Mouse (Mus musculus): ENCODE data around the gene Cckar.
"Not testable (repeated sequence)": the region's sequence is repeated elsewhere in the genome, so short reads cannot be mapped to it uniquely, and the experiment has no call there.

The Cckar gene

DNA sequence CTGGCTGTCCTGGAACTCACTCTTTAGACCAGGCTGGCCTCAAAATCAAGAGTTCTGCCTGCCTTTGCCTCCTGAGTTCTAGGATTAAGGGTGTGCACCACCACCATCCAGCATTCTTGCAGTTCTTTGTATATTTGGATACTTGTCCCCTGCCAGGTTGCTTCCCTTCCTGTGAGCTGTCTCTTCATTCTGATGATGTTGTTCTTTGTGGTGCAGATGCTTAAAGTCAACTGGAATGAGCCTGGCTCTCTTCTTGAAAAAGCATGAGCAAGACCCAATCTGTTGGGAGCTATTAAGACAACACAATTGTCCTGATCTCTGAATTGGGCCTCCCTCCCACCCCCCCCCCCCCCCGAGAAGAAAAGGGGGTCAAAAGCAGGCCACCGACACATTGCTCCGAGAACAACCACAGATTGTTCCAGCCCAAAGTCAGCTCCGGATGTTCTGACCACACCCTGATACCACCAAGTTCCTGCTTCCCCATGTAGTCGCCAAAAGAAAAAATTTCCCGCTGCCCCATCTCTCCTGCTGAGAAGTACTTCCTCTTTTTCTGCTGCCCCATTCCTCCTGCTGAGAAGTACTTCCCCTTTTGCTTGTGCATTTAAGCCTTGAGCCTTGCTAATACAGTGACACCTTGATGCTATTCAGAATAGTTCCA lies 33.9 kb downstream of the Cckar start:
- DNase-seq (ENCODE audit: low spot score in 2 of 2): not testable (repeated sequence)

DNA sequence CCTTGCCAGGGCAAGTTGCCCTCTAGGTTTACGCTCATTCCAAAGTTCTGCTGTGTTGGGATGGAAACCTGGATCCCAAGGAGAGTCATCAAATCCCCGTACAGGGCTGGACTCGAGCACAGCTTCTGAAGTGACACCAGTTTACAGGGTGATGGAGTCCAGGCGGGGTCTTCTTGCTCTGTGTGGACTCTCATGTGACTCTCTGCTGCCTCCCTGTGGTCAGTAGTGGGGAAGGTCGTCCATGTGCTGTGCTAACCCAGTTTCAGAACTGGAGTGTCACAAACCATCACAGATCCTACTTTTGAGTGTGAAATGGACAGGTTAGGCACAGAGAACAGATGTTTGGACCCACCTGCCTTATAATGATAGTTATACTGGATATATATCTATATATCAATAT lies 35.2 kb downstream of the Cckar start:
- DNase-seq (ENCODE audit: low spot score in 2 of 2): peak; percentile 17 to 63

DNA sequence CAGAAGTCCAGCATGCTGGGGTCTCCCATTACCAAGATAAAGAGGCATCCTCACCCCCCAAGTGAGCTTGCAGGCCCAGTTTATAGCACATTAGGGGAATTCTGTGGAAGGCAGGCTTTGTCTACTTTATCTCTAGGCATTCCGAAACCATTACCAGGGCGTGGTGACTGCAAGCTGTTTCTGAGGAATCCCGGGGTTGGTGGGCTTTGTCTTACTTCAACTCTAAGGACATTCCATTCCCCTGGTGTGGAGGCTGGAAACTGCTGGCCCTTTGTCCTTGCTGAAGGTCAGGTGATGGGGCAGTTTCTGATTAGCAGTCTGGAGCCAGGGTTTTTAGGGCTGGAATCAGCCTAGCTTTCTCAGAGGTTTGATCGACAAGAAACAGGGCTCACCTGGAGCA lies 36.0 kb downstream of the Cckar start:
- no peak for DNase-seq (ENCODE audit: low spot score in 2 of 2)

DNA sequence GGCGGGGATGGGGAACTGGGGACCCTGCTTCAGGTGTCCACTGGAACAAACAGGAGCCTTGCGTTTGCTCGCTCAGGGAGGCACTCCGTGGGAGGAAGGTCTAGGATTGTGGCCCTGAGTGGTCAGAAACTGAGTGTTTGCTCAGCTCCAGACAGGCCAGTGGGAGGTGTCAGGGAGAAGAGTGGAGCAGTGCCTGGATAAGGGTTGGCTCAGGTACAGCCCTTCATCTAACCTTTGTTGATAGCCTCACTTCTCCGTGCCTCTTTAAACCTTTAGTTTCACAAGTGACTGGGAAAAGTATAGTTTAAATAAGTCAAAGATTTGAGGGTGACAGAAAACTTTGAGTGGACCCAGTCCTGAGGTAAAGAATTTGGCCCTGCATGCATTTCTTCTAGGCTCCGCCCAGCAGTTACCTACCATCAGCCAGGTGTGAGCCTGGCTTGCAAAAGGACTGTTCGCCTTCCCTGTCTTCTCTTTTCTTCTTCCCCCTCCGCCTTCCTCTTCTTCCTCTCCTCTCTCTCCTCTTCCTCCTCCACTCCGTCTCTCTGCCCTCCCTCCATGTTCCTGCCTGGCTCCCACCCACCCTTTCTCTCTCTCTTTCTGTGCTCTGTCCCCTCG lies 37.1 kb downstream of the Cckar start:
- no peak for DNase-seq (ENCODE audit: low spot score in 2 of 2)

DNA sequence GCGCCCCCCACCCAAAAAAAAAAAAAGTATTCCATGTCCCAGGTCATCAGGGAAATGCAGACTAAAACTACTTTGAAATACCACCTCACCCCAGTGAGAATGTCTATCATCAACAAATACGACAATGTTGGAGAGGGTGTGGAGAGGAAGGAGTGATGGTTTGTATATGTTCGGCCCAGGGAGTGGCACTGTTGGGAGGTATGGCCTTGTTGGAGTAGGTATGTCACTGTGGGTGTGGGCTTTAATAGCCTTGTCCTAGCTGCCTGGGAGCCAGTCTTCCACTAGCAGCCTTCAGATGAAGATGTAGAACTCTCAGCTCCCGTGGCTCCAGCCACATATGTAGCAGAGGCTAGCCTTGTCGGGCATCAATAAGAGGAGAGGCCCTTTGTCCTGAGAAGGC lies 39.5 kb downstream of the Cckar start:
- no peak for DNase-seq (ENCODE audit: low spot score in 2 of 2)

DNA sequence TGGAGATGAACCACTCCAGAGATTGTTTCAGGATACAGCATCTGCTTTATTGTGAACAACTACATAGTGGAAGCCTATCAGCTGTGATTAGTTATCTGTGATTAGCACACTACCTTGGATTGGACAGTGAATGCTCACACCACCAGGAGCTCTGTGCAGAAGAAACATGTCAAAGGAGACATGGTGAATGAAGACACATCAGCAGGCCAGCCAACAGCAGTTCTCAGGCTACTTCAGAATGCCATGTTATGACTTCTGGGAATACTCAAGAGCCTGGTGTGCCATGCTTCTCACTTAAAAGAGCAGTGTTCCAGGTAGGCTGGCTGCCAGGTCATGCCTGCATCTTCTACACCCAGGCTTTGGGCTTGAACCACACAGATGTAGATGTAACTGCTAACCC lies 43.8 kb downstream of the Cckar start:
- DNase-seq (ENCODE audit: low spot score in 2 of 2): no peak

DNA sequence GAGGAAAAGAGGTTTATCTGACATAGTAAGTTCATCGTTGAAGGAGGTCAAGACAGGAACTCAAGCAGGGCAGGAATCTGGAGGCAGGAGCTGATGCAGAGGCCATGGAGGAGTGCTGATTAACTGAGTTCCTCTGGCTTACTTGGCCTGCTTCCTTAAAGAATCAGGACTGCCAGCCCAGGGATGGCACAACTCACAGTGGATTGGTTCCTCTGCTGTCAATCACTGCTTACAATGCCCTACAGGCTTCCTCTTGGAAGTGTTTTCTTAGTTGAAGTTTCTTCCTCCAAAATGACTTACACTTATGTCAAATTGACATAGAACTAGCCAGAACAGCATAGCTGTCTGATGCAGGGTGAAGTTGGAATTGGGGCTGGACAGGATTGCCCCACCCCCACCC lies 45.1 kb downstream of the Cckar start:
- DNase-seq (ENCODE audit: low spot score in 2 of 2): no peak

DNA sequence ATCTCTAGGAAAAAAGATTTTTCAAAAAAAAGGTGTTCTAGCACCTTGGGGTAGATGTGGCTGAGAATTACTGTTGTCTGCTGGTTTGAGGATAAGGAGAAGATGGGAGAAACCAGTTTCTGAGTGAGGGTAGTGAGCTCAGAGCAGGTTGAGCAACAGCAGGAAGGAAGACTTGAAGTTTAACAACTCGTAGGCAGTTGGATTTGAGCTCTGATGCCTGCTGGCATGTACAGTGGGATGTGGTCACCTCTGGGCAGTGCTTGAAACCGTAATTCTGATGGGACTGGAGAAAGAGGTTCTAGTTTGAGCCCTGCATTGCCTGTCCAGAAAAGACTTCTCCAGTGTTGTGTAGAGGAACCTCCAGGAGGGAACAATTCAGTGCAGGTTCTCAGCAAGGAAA lies 46.0 kb downstream of the Cckar start:
- no peak for DNase-seq (ENCODE audit: low spot score in 2 of 2)

DNA sequence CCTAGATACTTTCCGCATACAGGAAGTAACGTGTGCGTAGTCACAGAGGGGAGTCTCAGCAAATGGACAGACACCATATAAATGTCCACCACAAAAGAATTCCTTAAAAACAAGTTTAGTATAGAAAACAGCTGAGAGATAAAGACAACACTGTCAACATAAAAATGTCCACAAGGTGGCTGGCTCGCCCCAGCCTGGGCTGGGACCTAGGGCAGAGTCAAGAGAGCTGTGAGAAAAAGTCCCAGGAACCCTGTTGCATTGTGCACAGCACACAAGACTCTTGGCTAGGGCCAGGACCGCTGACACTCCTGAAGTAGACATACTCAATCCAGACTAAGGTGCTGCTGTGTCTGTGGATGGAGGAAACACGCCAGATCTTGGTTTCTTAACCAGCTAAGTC lies 49.6 kb downstream of the Cckar start:
- DNase-seq (ENCODE audit: low spot score in 2 of 2): peak in 1 of 2 experiments; percentile 16

DNA sequence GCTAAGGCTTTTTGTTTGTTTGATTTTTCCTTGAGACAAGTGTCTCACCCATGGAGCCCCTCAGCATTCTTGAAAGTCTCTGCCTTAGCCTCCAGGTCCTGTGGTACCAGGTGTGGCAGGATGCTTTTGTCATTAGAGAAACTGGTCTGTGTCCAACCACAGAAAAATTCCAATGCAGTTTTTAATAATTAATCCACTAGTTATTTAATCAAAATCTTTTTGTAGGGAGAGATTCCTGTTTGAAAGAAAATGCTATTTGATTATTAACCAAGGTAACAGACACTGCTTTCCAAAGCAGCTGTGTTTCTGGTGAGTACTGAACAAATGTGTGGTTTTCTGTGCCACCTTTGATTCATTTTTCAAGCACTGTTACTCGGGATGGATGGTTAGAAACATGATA lies 50.9 kb downstream of the Cckar start:
- no peak for DNase-seq (ENCODE audit: low spot score in 2 of 2)
